In genomic region chr5:67260159-67260530, GRCm38 (mm10) we compare ENCODE assay signal across 8 mouse cellular contexts. TPM values are rescaled to one million over a fixed set of nuclear protein-coding genes. Genes with fewer than 3 reads are reported as not detected.
DNase-seq lines count a peak whose midpoint lies in the region; ATAC-seq and TF ChIP-seq lines count a peak whose summit lies in the region.

No protein-coding gene starts in this region.

- peak overlapping the region; percentile 93 for H3K9ac ChIP-seq in heart, postnatal 0 days (replicated peaks; ENCODE audit: low read depth, low read length)
- 0 out of 2 replicates have a peak overlapping the region, but pooled peaks have one; percentile 27 for H3K9ac ChIP-seq in hindbrain, embryonic 11.5 days (ENCODE audit: low read depth, low read length)
- H3K9ac ChIP-seq in midbrain, embryonic 11.5 days (ENCODE audit: low read length), result peak overlapping the region; percentile 90

- H3K27me3 ChIP-seq in heart, postnatal 0 days (ENCODE audit: control insufficient read depth, insufficient read depth, low read length), result no peaks in the 10 kb centered on the region
- H3K27me3 ChIP-seq in hindbrain, embryonic 11.5 days (ENCODE audit: control insufficient read depth, insufficient read depth, low read length), result no peaks in the 10 kb centered on the region
- no peaks in the 10 kb centered on the region for H3K27me3 ChIP-seq in midbrain, embryonic 11.5 days (ENCODE audit: control insufficient read depth, insufficient read depth, low read length)

- peak overlapping the region; percentile 82 for H3K4me2 ChIP-seq in heart, postnatal 0 days (ENCODE audit: low read depth, low read length)
- peak overlapping the region; percentile 39 for H3K4me2 ChIP-seq in hindbrain, embryonic 11.5 days (replicated peaks; ENCODE audit: low read depth, low read length)
- peak overlapping the region; percentile 78 for H3K4me2 ChIP-seq in midbrain, embryonic 11.5 days

- intact Hi-C loops in heart, postnatal 10 days (cut with DNase I), result loop anchor here (2.0 kb wide), 1 partner anchor 47 kb away; the partner anchor contains the start of gene Slc30a9

- H3K4me1 ChIP-seq in heart, postnatal 0 days (ENCODE audit: control insufficient read depth, insufficient read depth), result peaks cover 7% of the 10 kb centered on the region; the same call in 1 of the 2 replicates
- no peaks in the 10 kb centered on the region; the same call in 1 of the 2 replicates for H3K4me1 ChIP-seq in bone marrow, adult 2 months (ENCODE audit: control insufficient read depth, insufficient read depth, low read length)
- H3K4me1 ChIP-seq in hindbrain, embryonic 11.5 days (replicated peaks; ENCODE audit: control insufficient read depth, insufficient read depth, low read length), result no peaks in the 10 kb centered on the region
- H3K4me1 ChIP-seq in midbrain, embryonic 11.5 days (ENCODE audit: control insufficient read depth, insufficient read depth, low read length), result peaks cover 5% of the 10 kb centered on the region; the same call in 1 of the 2 replicates

- H3K4me3 ChIP-seq in heart, postnatal 0 days (ENCODE audit: low read depth, low read length), result peak overlapping the region; percentile 99
- peak overlapping the region; percentile 79 for H3K4me3 ChIP-seq in bone marrow, adult 2 months (replicated peaks; ENCODE audit: control insufficient read depth, low read depth, low read length)
- H3K4me3 ChIP-seq in hindbrain, embryonic 11.5 days (ENCODE audit: low read depth, low read length), result peak overlapping the region; percentile 90
- peak overlapping the region; percentile 88 for H3K4me3 ChIP-seq in midbrain, embryonic 11.5 days (ENCODE audit: low read depth, low read length)

- TF ChIP-seq POLR2A in bone marrow, adult 2 months (IDR thresholded peaks at IDR 0.05; ENCODE audit: borderline replicate concordance, control insufficient read depth, low read depth, low read length), result no peak

- peak overlapping the region; percentile 97 for H3K27ac ChIP-seq in heart, postnatal 0 days (ENCODE audit: low read depth)
- H3K27ac ChIP-seq in bone marrow, adult 2 months (ENCODE audit: control insufficient read depth, insufficient read depth, low read depth, low read length, poor library complexity), result no peak overlapping the region
- no peak overlapping the region for H3K27ac ChIP-seq in hindbrain, embryonic 11.5 days (ENCODE audit: low read depth, low read length)
- H3K27ac ChIP-seq in midbrain, embryonic 11.5 days (ENCODE audit: low read depth, low read length), result peak overlapping the region; percentile 88; the same call in 1 of the 2 replicates

- peaks cover 16% of the 10 kb centered on the region for H3K36me3 ChIP-seq in heart, postnatal 0 days (replicated peaks; ENCODE audit: control insufficient read depth, insufficient read depth, low read length)
- H3K36me3 ChIP-seq in hindbrain, embryonic 11.5 days (ENCODE audit: control insufficient read depth, insufficient read depth, low read length), result no peaks in the 10 kb centered on the region
- peaks cover 11% of the 10 kb centered on the region; the same call in 1 of the 2 replicates for H3K36me3 ChIP-seq in midbrain, embryonic 11.5 days (ENCODE audit: control insufficient read depth, insufficient read depth, low read length)

- no peak for TF ChIP-seq CTCF in heart, postnatal 0 days (IDR thresholded peaks at IDR 0.05; ENCODE audit: low read depth)
- no peak for TF ChIP-seq CTCF in bone marrow, adult 2 months (IDR thresholded peaks at IDR 0.05; ENCODE audit: control insufficient read depth, insufficient read depth, low read length)

- under 1% methylated on average over 9 of the region's 9 CpGs for WGBS in heart, postnatal 0 days
- under 1% methylated on average over 9 of the region's 9 CpGs for WGBS in bone marrow, adult 2 months
- 0% methylated on average over 9 of the region's 9 CpGs for WGBS in hindbrain, embryonic 11.5 days
- under 1% methylated on average over 9 of the region's 9 CpGs for WGBS in midbrain, embryonic 11.5 days

- TF ChIP-seq EP300 in heart, postnatal 0 days (IDR thresholded peaks at IDR 0.05; ENCODE audit: low read depth), result no peak

- ATAC-seq in heart, postnatal 0 days (ENCODE audit: insufficient read depth, low read depth), result no peak
- ATAC-seq in hindbrain, embryonic 11.5 days (ENCODE audit: low FRiP score), result no peak
- no peak for ATAC-seq in midbrain, embryonic 11.5 days (ENCODE audit: low FRiP score)
- ATAC-seq in megakaryocyte progenitor cell, adult 5-6 weeks (replicated peaks; ENCODE audit: poor library complexity), result no peak

- H3K9me3 ChIP-seq in heart, postnatal 0 days (replicated peaks; ENCODE audit: control insufficient read depth, low read length), result no peaks in the 10 kb centered on the region
- no peaks in the 10 kb centered on the region for H3K9me3 ChIP-seq in hindbrain, embryonic 11.5 days (ENCODE audit: control insufficient read depth, low read length)
- H3K9me3 ChIP-seq in midbrain, embryonic 11.5 days (ENCODE audit: control insufficient read depth, low read length), result no peaks in the 10 kb centered on the region

- peak; percentile 10 for DNase-seq in heart, postnatal 0 days (ENCODE audit: low spot score)
- no peak for DNase-seq in heart, postnatal 10 days
- no peak for DNase-seq in hindbrain, embryonic 11.5 days (ENCODE audit: low spot score)
- no peak for DNase-seq in midbrain, embryonic 11.5 days (ENCODE audit: low spot score, missing footprints)
- DNase-seq in gastrocnemius, adult 8-10 months (ENCODE audit: low spot score in 2 of 2), result no peak
- no peak for DNase-seq in adrenal gland, postnatal 36 days

RNA-seq across cellular contexts. Expression of gene Tmem33, which starts 0.2 kb away (rescaled TPM):
- total RNA-seq in heart, postnatal 0 days (2014; rRNA removed; ENCODE audit: low replicate concordance), result 24.9 and 50.3 TPM in 2 replicates
- polyA plus RNA-seq in heart, postnatal 0 days (2015; fragmentation: Nextera tagmentation; extraction: Ambion mirVana), result 42.7 and 50.0 TPM in 2 replicates
- 10 to 100 TPM; 40.1 to 46.0 TPM for total RNA-seq in heart, postnatal 10 days (2021)
- 16.9 and 32.3 TPM in 2 replicates for polyA plus RNA-seq in bone marrow, adult 2 months (2011; ENCODE audit: insufficient read depth, insufficient read length, low replicate concordance, missing spikeins)
- polyA plus RNA-seq in hindbrain, embryonic 11.5 days (2014; fragmentation: Nextera tagmentation; extraction: Ambion mirVana), result 112 and 118 TPM in 2 replicates
- 120 and 121 TPM in 2 replicates for polyA plus RNA-seq in midbrain, embryonic 11.5 days (2014; fragmentation: Nextera tagmentation; extraction: Ambion mirVana)
- total RNA-seq in gastrocnemius, adult 8-10 months (2022), result 10 to 100 TPM; 18.0 to 20.9 (median 19.7) TPM
- total RNA-seq in megakaryocyte progenitor cell, adult 5-6 weeks (2015), result 127 and 143 TPM in 2 replicates
- 47.1 and 57.8 TPM in 2 replicates for total RNA-seq in megakaryocyte progenitor cell, adult 5-6 weeks (2017)
- total RNA-seq in adrenal gland, postnatal 36 days (2021), result 100 to 1,000 TPM; 121 to 144 TPM

RNA-seq across cellular contexts. Expression of gene Slc30a9, which starts 46.6 kb away (rescaled TPM):
- total RNA-seq in heart, postnatal 0 days (2014; rRNA removed; ENCODE audit: low replicate concordance), result 81.6 and 87.2 TPM in 2 replicates
- 121 TPM in 2 replicates for polyA plus RNA-seq in heart, postnatal 0 days (2015; fragmentation: Nextera tagmentation; extraction: Ambion mirVana)
- 100 to 1,000 TPM; 148 to 154 TPM for total RNA-seq in heart, postnatal 10 days (2021)
- 48.7 and 55.8 TPM in 2 replicates for polyA plus RNA-seq in bone marrow, adult 2 months (2011; ENCODE audit: insufficient read depth, insufficient read length, low replicate concordance, missing spikeins)
- polyA plus RNA-seq in hindbrain, embryonic 11.5 days (2014; fragmentation: Nextera tagmentation; extraction: Ambion mirVana), result 166 and 178 TPM in 2 replicates
- polyA plus RNA-seq in midbrain, embryonic 11.5 days (2014; fragmentation: Nextera tagmentation; extraction: Ambion mirVana), result 171 and 182 TPM in 2 replicates
- total RNA-seq in gastrocnemius, adult 8-10 months (2022), result 100 to 1,000 TPM; 117 to 140 (median 130) TPM
- total RNA-seq in megakaryocyte progenitor cell, adult 5-6 weeks (2015), result 23.6 and 28.2 TPM in 2 replicates
- total RNA-seq in megakaryocyte progenitor cell, adult 5-6 weeks (2017), result 28.5 and 37.9 TPM in 2 replicates
- total RNA-seq in adrenal gland, postnatal 36 days (2021), result 100 to 1,000 TPM; 114 to 142 TPM

Comparison
In these comparisons a context has a peak if more than half of its experiments do, and no peak if none do; other contexts are left out.
1. H3K27ac ChIP-seq: peak in heart, postnatal 0 days (single experiment) and midbrain, embryonic 11.5 days (single experiment); none in bone marrow, adult 2 months (single experiment) and hindbrain, embryonic 11.5 days (single experiment).
2. H3K9ac ChIP-seq: peak in every context shown above with its lines; median percentile 93 in heart, postnatal 0 days; 90 in midbrain, embryonic 11.5 days; 27 in hindbrain, embryonic 11.5 days.
3. Peak in every context shown above with its lines, with median percentiles within 50 percentile points of each other: H3K4me2 ChIP-seq and H3K4me3 ChIP-seq.